8 mouse cellular contexts compared by ENCODE assay signal in genomic region chr15:78801571-78801970, GRCm38 (mm10). TPM values are rescaled to one million over a fixed set of nuclear protein-coding genes. Genes with fewer than 3 reads are reported as not detected.
DNase-seq lines count a peak whose midpoint lies in the region; ATAC-seq and TF ChIP-seq lines count a peak whose summit lies in the region.

No protein-coding gene starts in this region.

- intact Hi-C loops in gastrocnemius, adult 2 months (cut with DNase I): no loop called here
- intact Hi-C loops in gastrocnemius, postnatal 14 days (cut with DNase I; ENCODE audit: low total_unique reads): no loop called here

- no peak for DNase-seq in gastrocnemius, adult 2 months
- no peak for DNase-seq in gastrocnemius, postnatal 14 days
- DNase-seq in neural tube, embryonic 11.5 days (ENCODE audit: low spot score): no peak
- no peak for DNase-seq in neural tube, embryonic 10.5 days (ENCODE audit: extremely low spot score, low spot score)
- DNase-seq in liver, embryonic 13.5 days: no peak
- DNase-seq in adipocyte (ENCODE audit: low spot score): no peak
- no peak for DNase-seq in layer of hippocampus, adult 18-20 months (ENCODE audit: low spot score in 2 of 2)
- no peak for DNase-seq in adrenal gland, postnatal 14 days

- H3K4me3 ChIP-seq in gastrocnemius, adult 2 months: peak overlapping the region; percentile 94
- no peak overlapping the region; the same call in 1 of the 2 replicates for H3K4me3 ChIP-seq in neural tube, embryonic 11.5 days (ENCODE audit: low read depth, low read length)
- H3K4me3 ChIP-seq in liver, embryonic 13.5 days (replicated peaks): peak overlapping the region; percentile 62; the same call in 1 of the 2 replicates

- no peaks in the 10 kb centered on the region for H3K36me3 ChIP-seq in neural tube, embryonic 11.5 days (ENCODE audit: control insufficient read depth, insufficient read depth, low read length)
- no peaks in the 10 kb centered on the region for H3K36me3 ChIP-seq in liver, embryonic 13.5 days

- ATAC-seq in neural tube, embryonic 11.5 days (ENCODE audit: insufficient read depth, low FRiP score, low TSS enrichment): no peak
- ATAC-seq in liver, embryonic 13.5 days (ENCODE audit: low read depth): no peak

- H3K9ac ChIP-seq in neural tube, embryonic 11.5 days (ENCODE audit: low read length): no peak overlapping the region
- H3K9ac ChIP-seq in liver, embryonic 13.5 days: 0 out of 2 replicates have a peak overlapping the region, but pooled peaks have one; percentile 65

- H3K9me3 ChIP-seq in neural tube, embryonic 11.5 days (ENCODE audit: control insufficient read depth, low read length): no peaks in the 10 kb centered on the region
- H3K9me3 ChIP-seq in liver, embryonic 13.5 days (replicated peaks): no peaks in the 10 kb centered on the region

- H3K4me1 ChIP-seq in neural tube, embryonic 11.5 days (ENCODE audit: control insufficient read depth, insufficient read depth, low read length): peaks cover 9% of the 10 kb centered on the region
- peaks cover 26% of the 10 kb centered on the region for H3K4me1 ChIP-seq in liver, embryonic 13.5 days (replicated peaks)

- H3K27ac ChIP-seq in gastrocnemius, adult 2 months: peak overlapping the region; percentile 93
- no peak overlapping the region for H3K27ac ChIP-seq in neural tube, embryonic 11.5 days (ENCODE audit: low read depth, low read length)
- H3K27ac ChIP-seq in liver, embryonic 13.5 days: no peak overlapping the region

- peaks cover 29% of the 10 kb centered on the region for H3K27me3 ChIP-seq in neural tube, embryonic 11.5 days (ENCODE audit: control insufficient read depth, insufficient read depth, low read length)
- H3K27me3 ChIP-seq in liver, embryonic 13.5 days: peaks cover 65% of the 10 kb centered on the region

- WGBS in neural tube, embryonic 11.5 days: 80% methylated on average over 9 of the region's 9 CpGs
- WGBS in liver, embryonic 13.5 days (ENCODE audit: insufficient replicate concordance): 69% methylated on average over 9 of the region's 9 CpGs

- TF ChIP-seq CTCF in gastrocnemius, adult 2 months (IDR thresholded peaks at IDR 0.05): no peak

- H3K4me2 ChIP-seq in neural tube, embryonic 11.5 days (ENCODE audit: low read depth): peak overlapping the region; percentile 4; the same call in 1 of the 2 replicates
- H3K4me2 ChIP-seq in liver, embryonic 13.5 days: peak overlapping the region; percentile 73

RNA-seq across cellular contexts. Expression of gene Card10, which starts 1.3 kb away (rescaled TPM):
- total RNA-seq in gastrocnemius, adult 2 months (2021): 1 to 10 TPM; 6.1 to 6.8 TPM
- 1 to 10 TPM; 9.6 to 9.7 TPM for total RNA-seq in gastrocnemius, postnatal 14 days (2021)
- 3.3 and 3.7 TPM in 2 replicates for polyA plus RNA-seq in neural tube, embryonic 11.5 days (2014; fragmentation: Nextera tagmentation; extraction: Ambion mirVana)
- 1.1 and 1.3 TPM in 2 replicates for polyA plus RNA-seq in liver, embryonic 13.5 days (2015; fragmentation: Nextera tagmentation; extraction: Ambion mirVana)
- 1 to 10 TPM; 5.9 to 6.7 TPM for total RNA-seq in layer of hippocampus, adult 18-20 months (2021)
- total RNA-seq in adrenal gland, postnatal 14 days (2021): 10.6 and 12.7 TPM in 2 replicates

RNA-seq across cellular contexts. Expression of gene Mfng, which starts 28.3 kb away (rescaled TPM):
- total RNA-seq in gastrocnemius, adult 2 months (2021): 1 to 10 TPM; 2.6 to 3.1 TPM
- 1 to 10 TPM; 5.6 to 7.1 TPM for total RNA-seq in gastrocnemius, postnatal 14 days (2021)
- 34.1 and 34.9 TPM in 2 replicates for polyA plus RNA-seq in neural tube, embryonic 11.5 days (2014; fragmentation: Nextera tagmentation; extraction: Ambion mirVana)
- polyA plus RNA-seq in liver, embryonic 13.5 days (2015; fragmentation: Nextera tagmentation; extraction: Ambion mirVana): 7.0 and 7.2 TPM in 2 replicates
- total RNA-seq in layer of hippocampus, adult 18-20 months (2021): 1 to 10 TPM; 6.0 to 6.2 TPM
- 13.1 and 19.8 TPM in 2 replicates for total RNA-seq in adrenal gland, postnatal 14 days (2021)

RNA-seq across cellular contexts. Expression of gene Cdc42ep1, which starts 40.9 kb away (rescaled TPM):
- total RNA-seq in gastrocnemius, adult 2 months (2021): 1 to 10 TPM; 8.5 to 10.0 TPM
- 10 to 100 TPM; 22.7 to 23.6 TPM for total RNA-seq in gastrocnemius, postnatal 14 days (2021)
- 14.0 and 15.1 TPM in 2 replicates for polyA plus RNA-seq in neural tube, embryonic 11.5 days (2014; fragmentation: Nextera tagmentation; extraction: Ambion mirVana)
- polyA plus RNA-seq in liver, embryonic 13.5 days (2015; fragmentation: Nextera tagmentation; extraction: Ambion mirVana): 9.5 and 10.8 TPM in 2 replicates
- total RNA-seq in layer of hippocampus, adult 18-20 months (2021): 10 to 100 TPM; 11.9 to 15.8 TPM
- total RNA-seq in adrenal gland, postnatal 14 days (2021): 44.5 and 45.1 TPM in 2 replicates

RNA-seq across cellular contexts. Expression of gene Lgals2, which starts 53.8 kb away (rescaled TPM):
- total RNA-seq in gastrocnemius, adult 2 months (2021): not detected
- not detected for total RNA-seq in gastrocnemius, postnatal 14 days (2021)
- not detected in 2 replicates for polyA plus RNA-seq in neural tube, embryonic 11.5 days (2014; fragmentation: Nextera tagmentation; extraction: Ambion mirVana)
- polyA plus RNA-seq in liver, embryonic 13.5 days (2015; fragmentation: Nextera tagmentation; extraction: Ambion mirVana): 10.0 and 13.7 TPM in 2 replicates
- not detected for total RNA-seq in layer of hippocampus, adult 18-20 months (2021)
- total RNA-seq in adrenal gland, postnatal 14 days (2021): 0.85 TPM in 1 of 2 replicates, not detected in the other
